Mouse (Mus musculus): ENCODE data around the gene Atxn3.

GRCm38 (mm10) chr12:102000785-102001184, 42.7 kb upstream of the Atxn3 start:
- no peak for TF ChIP-seq CTCF (IDR thresholded peaks at IDR 0.05; ENCODE audit: extremely low read depth, insufficient read length, insufficient replicate concordance, low read depth, low read length)
- TF ChIP-seq POLR2A (IDR thresholded peaks at IDR 0.05; ENCODE audit: low read depth, low read length), result no peak
